Mouse (Mus musculus) G1E (cell line): ENCODE measurements around the gene Elovl6.

ENCODE experiments used
- CTCF ChIP-seq: IDR thresholded peaks from 2 replicates; pipeline ENCODE4 v1.5.1; 2012; ENCODE audit warnings: low read depth, low read length, inconsistent platforms, mixed read lengths
- GATA1 ChIP-seq: IDR thresholded peaks from 2 replicates; pipeline ENCODE4 v1.6.1; 2012; ENCODE audit warnings: borderline replicate concordance, low read length, inconsistent platforms, mixed read lengths
- TAL1 ChIP-seq: conservative IDR thresholded peaks from 2 replicates; pipeline ENCODE4 v1.6.1; 2012; ENCODE audit warnings: low read depth, low read length, inconsistent platforms, mixed read lengths

- no peak for TF ChIP-seq CTCF
- no peak for TF ChIP-seq GATA1
- no peak for TF ChIP-seq TAL1
Observed at GRCm38 (mm10) chr3:129545228-129545627, 13.1 kb downstream of the Elovl6 start.
